Comparison of ENCODE assay signal across 8 mouse cellular contexts in the genomic region with DNA sequence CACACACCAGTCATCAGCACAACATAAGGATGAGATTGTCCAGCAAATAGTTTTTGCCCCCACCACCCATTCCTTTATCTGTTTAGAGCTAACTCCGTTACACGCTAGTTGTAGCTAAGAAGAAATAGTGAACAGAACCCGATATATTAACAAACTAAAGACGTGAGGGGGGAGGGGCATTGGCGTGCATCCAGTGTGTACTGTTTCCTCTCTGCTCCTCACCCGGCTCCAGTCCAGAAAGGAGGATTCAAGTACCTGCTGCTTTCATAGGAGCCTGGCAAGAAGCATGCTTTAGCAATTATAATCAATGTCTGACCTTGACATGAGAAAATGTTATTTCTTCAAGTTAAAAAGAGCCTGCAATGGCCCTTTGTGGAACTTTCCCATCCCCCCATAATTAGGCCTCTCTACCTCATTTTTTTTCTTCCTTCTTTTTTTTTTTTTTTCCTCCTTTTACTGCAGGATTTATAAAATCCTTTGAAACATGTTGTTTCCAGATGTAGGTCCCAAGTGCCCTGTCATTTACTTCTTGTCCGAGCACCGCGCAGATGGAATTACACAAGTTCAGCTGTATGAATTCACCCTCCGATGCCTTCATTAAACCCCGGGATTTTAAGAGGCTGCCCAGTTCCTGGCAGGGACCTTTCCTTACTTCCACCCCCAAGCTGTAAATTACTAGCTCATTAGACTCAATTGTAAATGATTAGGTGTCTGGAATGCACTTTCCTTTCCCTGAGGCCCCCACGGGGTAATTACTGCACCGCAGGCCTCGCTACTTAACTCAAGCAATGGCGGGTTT.
A peak's percentile ranks its signal among the peaks of the same experiment; 100 is the strongest.
DNase-seq lines count a peak whose midpoint lies in the region; ATAC-seq lines count a peak whose summit lies in the region.

No protein-coding gene starts in this region.

- no peak overlapping the region for H3K4me3 ChIP-seq in heart, embryonic 14.5 days (ENCODE audit: control insufficient read depth in 1 of 2, insufficient read depth in 1 of 2, low read depth in 1 of 2, low read length in 2 of 2)
- peak overlapping the region; percentile 6 for H3K4me3 ChIP-seq in embryonic facial prominence, embryonic 14.5 days (ENCODE audit: low read depth, low read length)

- H3K4me1 ChIP-seq in heart, embryonic 14.5 days (ENCODE audit: control insufficient read depth in 2 of 2, insufficient read depth in 2 of 2, low read length in 2 of 2), result peaks cover 4 to 8% of the 10 kb centered on the region in 2 experiments; a peak in 2 of 4 replicates
- H3K4me1 ChIP-seq in embryonic facial prominence, embryonic 14.5 days (ENCODE audit: control insufficient read depth, insufficient read depth, low read length), result peaks cover 39% of the 10 kb centered on the region

- H3K36me3 ChIP-seq in heart, embryonic 14.5 days (ENCODE audit: control insufficient read depth, insufficient read depth, low read length), result no peaks in the 10 kb centered on the region
- no peaks in the 10 kb centered on the region for H3K36me3 ChIP-seq in embryonic facial prominence, embryonic 14.5 days (ENCODE audit: control insufficient read depth, insufficient read depth, low read length)

- H3K4me2 ChIP-seq in heart, embryonic 14.5 days (ENCODE audit: low read length), result peak overlapping the region; percentile 38
- H3K4me2 ChIP-seq in embryonic facial prominence, embryonic 14.5 days (ENCODE audit: low read depth, low read length), result peak overlapping the region; percentile 45

- H3K9ac ChIP-seq in heart, embryonic 14.5 days (ENCODE audit: low read length), result no peak overlapping the region
- peak overlapping the region; percentile 38; the same call in 1 of the 2 replicates for H3K9ac ChIP-seq in embryonic facial prominence, embryonic 14.5 days (ENCODE audit: low read depth, low read length)

- no peaks in the 10 kb centered on the region for H3K9me3 ChIP-seq in heart, embryonic 14.5 days (ENCODE audit: control insufficient read depth, low read length)
- no peaks in the 10 kb centered on the region for H3K9me3 ChIP-seq in embryonic facial prominence, embryonic 14.5 days (ENCODE audit: control insufficient read depth, low read length)

- intact Hi-C loops in heart, postnatal 10 days (cut with DNase I), result no loop called here

- no peaks in the 10 kb centered on the region for H3K27me3 ChIP-seq in heart, embryonic 14.5 days (ENCODE audit: control insufficient read depth, insufficient read depth, low read length)
- H3K27me3 ChIP-seq in embryonic facial prominence, embryonic 14.5 days (replicated peaks; ENCODE audit: control insufficient read depth, insufficient read depth, low read length), result no peaks in the 10 kb centered on the region

- DNase-seq in heart, postnatal 10 days, result no peak
- peak; percentile 92 for DNase-seq in embryonic facial prominence, embryonic 14.5 days (ENCODE audit: low spot score)
- DNase-seq in kidney, adult 9 months, result peak; percentile 27
- peak; percentile 63 for DNase-seq in neural tube, embryonic 10.5 days (ENCODE audit: extremely low spot score, low spot score)
- no peak for DNase-seq in adrenal gland, adult 18-20 months (ENCODE audit: low spot score in 2 of 2)
- DNase-seq in spleen, postnatal 14 days (ENCODE audit: low spot score in 2 of 2), result no peak

- H3K27ac ChIP-seq in heart, embryonic 14.5 days (replicated peaks in 1 of 2; ENCODE audit: control insufficient read depth in 1 of 2, insufficient read depth in 1 of 2, low read depth in 2 of 2, low read length in 2 of 2), result no peak overlapping the region
- H3K27ac ChIP-seq in embryonic facial prominence, embryonic 14.5 days (replicated peaks; ENCODE audit: low read depth, low read length), result peak overlapping the region; percentile 85

- 47% methylated on average over 15 of the region's 15 CpGs for WGBS in heart, embryonic 14.5 days
- 11% methylated on average over 15 of the region's 15 CpGs for WGBS in embryonic facial prominence, embryonic 14.5 days

- ATAC-seq in heart, embryonic 14.5 days (ENCODE audit: insufficient number of reproducible peaks, insufficient read depth, low FRiP score, low read depth), result no peak
- ATAC-seq in embryonic facial prominence, embryonic 14.5 days (ENCODE audit: low read depth), result peak; percentile 74
- ATAC-seq in monocyte, adult 5-6 weeks (replicated peaks; ENCODE audit: insufficient number of reproducible peaks, low FRiP score, low TSS enrichment, poor library complexity, severe bottlenecking), result no peak

Comparison
In these comparisons a context has a peak if more than half of its experiments do, and no peak if none do; other contexts are left out.
1. DNase-seq: peak in embryonic facial prominence, embryonic 14.5 days (single experiment), kidney, adult 9 months (single experiment) and neural tube, embryonic 10.5 days (single experiment); none in heart, postnatal 10 days (0 of 2), adrenal gland, adult 18-20 months (0 of 2) and spleen, postnatal 14 days (0 of 2).